Mouse (Mus musculus): Measurements from ENCODE around the gene Gm572. TPM values are rescaled to one million over a fixed set of nuclear protein-coding genes. Genes with fewer than 3 reads are reported as not detected.

The Gm572 gene
- total and polyA plus RNA-seq, 2 experiments from 2014 or later, result not detected

DNA sequence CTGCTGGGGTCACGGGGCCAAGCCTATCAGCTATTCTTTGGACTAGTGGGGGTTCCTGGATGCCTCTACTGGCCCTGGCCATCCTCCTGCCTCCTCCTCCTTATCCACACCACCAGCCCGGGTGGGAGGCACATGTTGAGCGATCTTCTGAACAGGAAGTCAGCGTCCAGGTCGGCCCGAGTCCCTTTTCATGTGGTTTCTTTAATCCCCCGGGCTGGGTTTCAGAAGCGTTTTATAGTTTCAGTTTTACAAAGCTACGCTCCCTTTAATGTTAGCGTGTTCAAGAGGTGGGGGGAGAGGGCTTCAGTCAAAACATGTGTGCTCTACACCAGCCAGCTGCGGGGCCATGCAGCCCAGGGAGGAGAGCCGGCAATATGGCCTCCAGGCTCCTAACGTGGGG is 40.4 kb downstream of the Gm572 start:
- no peak overlapping the region for H3K4me2 ChIP-seq (ENCODE audit: low read depth, low read length)
- no peak overlapping the region for H3K27ac ChIP-seq
- no peaks in the 10 kb centered on the region for H3K27me3 ChIP-seq (ENCODE audit: insufficient read depth, low read length)
- no peak overlapping the region for H3K9ac ChIP-seq (replicated peaks; ENCODE audit: low read length)
- DNase-seq (ENCODE audit: low spot score), result no peak
- 78% methylated on average over 13 of the region's 13 CpGs for WGBS
- H3K4me1 ChIP-seq (ENCODE audit: insufficient read depth, low read length), result no peaks in the 10 kb centered on the region
- H3K9me3 ChIP-seq (ENCODE audit: low read length), result no peaks in the 10 kb centered on the region
- no peak for TF ChIP-seq CTCF (IDR thresholded peaks at IDR 0.05; ENCODE audit: low read depth)
- H3K4me3 ChIP-seq (ENCODE audit: low read length), result no peak overlapping the region
- no peak for ATAC-seq
- no peaks in the 10 kb centered on the region for H3K36me3 ChIP-seq (ENCODE audit: insufficient read depth, low read length)

DNA sequence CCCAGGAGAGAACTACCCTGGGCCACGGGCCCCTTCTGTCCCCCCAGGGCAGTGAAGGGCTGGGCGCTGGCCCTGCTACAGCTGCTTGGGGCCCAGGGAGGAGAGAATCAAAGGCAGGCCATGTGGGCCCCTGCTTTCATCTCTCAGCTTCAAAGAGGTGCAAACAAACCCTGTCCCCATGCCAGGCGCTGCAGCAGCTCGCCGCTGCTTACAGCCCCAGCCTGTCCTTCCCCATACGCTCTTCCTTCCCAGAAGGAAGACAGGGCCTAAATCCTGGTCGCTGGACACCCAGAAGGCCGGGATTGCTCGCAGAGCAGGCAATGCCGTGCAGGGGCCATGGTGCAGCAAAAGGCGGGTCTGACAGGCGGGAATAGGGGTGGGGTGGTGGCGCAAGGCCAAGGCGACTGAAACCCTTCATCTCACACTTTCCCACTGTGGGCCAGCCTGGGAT is 43.4 kb downstream of the Gm572 start:
- DNase-seq (ENCODE audit: low spot score) (no peak), ATAC-seq (no peak)
- Histone ChIP-seq H3K27ac (no peak overlapping the region), H3K9me3 (ENCODE audit: low read length) (no peaks in the 10 kb centered on the region), H3K9ac (replicated peaks; ENCODE audit: low read length) (no peak overlapping the region), H3K4me1 (ENCODE audit: insufficient read depth, low read length) (no peaks in the 10 kb centered on the region), H3K4me2 (ENCODE audit: low read depth, low read length) (no peak overlapping the region), H3K27me3 (ENCODE audit: insufficient read depth, low read length) (no peaks in the 10 kb centered on the region), H3K36me3 (ENCODE audit: insufficient read depth, low read length) (no peaks in the 10 kb centered on the region), H3K4me3 (ENCODE audit: low read length) (no peak overlapping the region)
- 30% methylated on average over 14 of the region's 14 CpGs for WGBS
- no peak for TF ChIP-seq CTCF (IDR thresholded peaks at IDR 0.05; ENCODE audit: low read depth)

DNA sequence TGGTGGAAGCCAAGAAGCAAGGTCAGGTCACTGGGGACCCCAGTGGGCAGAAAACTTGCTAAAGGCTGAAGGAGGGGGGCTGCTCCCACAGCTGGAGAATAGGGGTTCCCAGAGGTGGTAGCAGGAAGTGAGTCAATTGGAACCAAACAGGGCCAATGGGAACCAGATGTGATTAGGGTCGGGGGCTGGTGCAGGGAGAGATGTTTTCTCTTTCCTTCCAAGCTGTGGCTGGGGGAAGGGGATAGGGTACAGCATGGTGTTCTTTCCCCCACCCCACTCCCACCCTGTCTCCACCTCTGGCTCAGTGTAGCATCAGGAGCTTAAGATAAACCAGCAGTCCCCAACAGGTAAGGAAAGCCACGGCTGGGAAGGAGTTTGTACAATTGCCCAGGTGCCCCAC is 45.0 kb downstream of the Gm572 start:
- ATAC-seq (no peak), DNase-seq (ENCODE audit: low spot score) (no peak)
- no peak overlapping the region for H3K27ac ChIP-seq
- H3K4me1 ChIP-seq (ENCODE audit: insufficient read depth, low read length), result no peaks in the 10 kb centered on the region
- WGBS, result 61% methylated on average over 2 of the region's 2 CpGs
- H3K36me3 ChIP-seq (ENCODE audit: insufficient read depth, low read length), result no peaks in the 10 kb centered on the region
- no peak overlapping the region for H3K4me2 ChIP-seq (ENCODE audit: low read depth, low read length)
- H3K27me3 ChIP-seq (ENCODE audit: insufficient read depth, low read length), result no peaks in the 10 kb centered on the region
- no peak overlapping the region for H3K4me3 ChIP-seq (ENCODE audit: low read length)
- no peak overlapping the region for H3K9ac ChIP-seq (replicated peaks; ENCODE audit: low read length)
- no peaks in the 10 kb centered on the region for H3K9me3 ChIP-seq (ENCODE audit: low read length)
- no peak for TF ChIP-seq CTCF (IDR thresholded peaks at IDR 0.05; ENCODE audit: low read depth)

DNA sequence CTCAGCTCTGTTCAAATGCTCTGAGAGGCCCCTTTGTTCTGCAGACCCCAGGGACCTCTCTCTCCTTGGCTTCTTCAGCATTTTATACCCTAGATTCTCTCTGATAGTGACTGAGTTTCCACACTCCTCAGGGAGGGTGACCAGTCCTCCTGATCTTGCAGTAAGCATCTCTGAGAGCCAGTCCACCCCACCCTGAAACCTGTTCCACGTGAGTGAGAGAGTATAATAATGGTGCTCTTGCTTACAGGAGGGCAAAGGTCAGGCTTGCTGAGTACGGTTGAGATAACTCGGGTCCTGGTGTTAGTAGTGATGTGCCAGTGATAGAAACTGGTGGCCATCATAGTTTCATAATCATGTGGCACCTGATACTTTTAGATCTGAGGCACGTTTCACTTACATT is 48.1 kb downstream of the Gm572 start:
- ATAC-seq (no peak), DNase-seq (ENCODE audit: low spot score) (no peak)
- Histone ChIP-seq H3K9ac (replicated peaks; ENCODE audit: low read length) (no peak overlapping the region), H3K4me3 (ENCODE audit: low read length) (no peak overlapping the region), H3K4me2 (ENCODE audit: low read depth, low read length) (no peak overlapping the region), H3K36me3 (ENCODE audit: insufficient read depth, low read length) (no peaks in the 10 kb centered on the region), H3K27ac (no peak overlapping the region), H3K9me3 (ENCODE audit: low read length) (no peaks in the 10 kb centered on the region), H3K4me1 (ENCODE audit: insufficient read depth, low read length) (no peaks in the 10 kb centered on the region), H3K27me3 (ENCODE audit: insufficient read depth, low read length) (no peaks in the 10 kb centered on the region)
- 79% methylated on average over 4 of the region's 4 CpGs for WGBS
- no peak for TF ChIP-seq CTCF (IDR thresholded peaks at IDR 0.05; ENCODE audit: low read depth)

DNA sequence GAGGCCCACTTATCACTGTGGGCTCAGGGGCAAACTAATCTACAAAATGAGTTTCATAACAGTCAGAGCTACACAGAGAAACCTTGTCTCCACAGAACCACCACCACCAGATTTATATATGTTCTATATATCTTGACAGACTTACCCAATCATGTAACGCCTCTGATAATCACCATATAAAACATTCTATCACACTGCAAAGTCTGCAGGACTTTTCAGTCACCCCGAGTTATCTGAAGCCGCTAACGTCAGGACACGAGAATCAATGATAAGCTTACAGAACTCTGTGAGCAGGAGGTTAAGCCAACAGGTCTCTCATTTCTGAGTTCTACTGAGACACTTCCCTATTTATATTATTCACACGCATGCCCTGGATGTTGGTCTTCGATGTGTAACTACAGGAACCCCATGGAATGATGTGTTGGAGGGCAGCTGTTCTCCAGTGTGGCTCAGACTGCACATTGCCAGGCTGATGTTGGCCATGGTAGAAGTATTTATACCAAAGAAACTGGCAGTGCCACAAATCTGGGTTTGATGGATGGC is 50.4 kb downstream of the Gm572 start:
- H3K9ac ChIP-seq (replicated peaks; ENCODE audit: low read length), result no peak overlapping the region
- no peaks in the 10 kb centered on the region for H3K27me3 ChIP-seq (ENCODE audit: insufficient read depth, low read length)
- no peak overlapping the region for H3K4me2 ChIP-seq (ENCODE audit: low read depth, low read length)
- TF ChIP-seq CTCF (IDR thresholded peaks at IDR 0.05; ENCODE audit: low read depth), result no peak
- H3K36me3 ChIP-seq (ENCODE audit: insufficient read depth, low read length), result no peaks in the 10 kb centered on the region
- 90% methylated on average over 7 of the region's 7 CpGs for WGBS
- H3K4me1 ChIP-seq (ENCODE audit: insufficient read depth, low read length), result no peaks in the 10 kb centered on the region
- no peak overlapping the region for H3K27ac ChIP-seq
- H3K4me3 ChIP-seq (ENCODE audit: low read length), result no peak overlapping the region
- H3K9me3 ChIP-seq (ENCODE audit: low read length), result no peaks in the 10 kb centered on the region
- no peak for DNase-seq (ENCODE audit: low spot score)
- ATAC-seq, result no peak

DNA sequence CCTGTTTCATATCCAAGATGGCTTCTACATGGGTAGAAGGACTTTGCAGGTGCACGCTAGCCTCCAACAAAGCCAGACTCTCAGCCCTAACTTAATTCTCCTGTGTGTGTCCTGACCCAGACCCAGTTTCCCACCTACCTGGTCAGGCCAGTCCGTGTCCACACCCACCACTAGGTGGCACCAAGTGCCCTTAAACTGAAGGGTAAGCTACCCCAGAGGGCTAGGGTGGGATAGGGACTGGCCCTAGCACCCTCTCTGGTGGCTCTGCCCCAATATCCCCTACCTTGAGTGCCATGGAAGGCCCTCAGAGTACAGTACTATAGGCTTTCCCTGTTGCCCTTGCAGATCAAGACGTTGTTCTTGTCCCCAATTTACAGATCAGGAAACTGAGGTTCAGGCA is 61.6 kb downstream of the Gm572 start:
- no peaks in the 10 kb centered on the region for H3K4me1 ChIP-seq (ENCODE audit: insufficient read depth, low read length)
- no peaks in the 10 kb centered on the region for H3K27me3 ChIP-seq (ENCODE audit: insufficient read depth, low read length)
- no peaks in the 10 kb centered on the region for H3K9me3 ChIP-seq (ENCODE audit: low read length)
- 37% methylated on average over 3 of the region's 3 CpGs for WGBS
- no peak overlapping the region for H3K9ac ChIP-seq (replicated peaks; ENCODE audit: low read length)
- ATAC-seq (no peak), DNase-seq (ENCODE audit: low spot score) (peak; percentile 49)
- H3K36me3 ChIP-seq (ENCODE audit: insufficient read depth, low read length), result no peaks in the 10 kb centered on the region
- H3K4me3 ChIP-seq (ENCODE audit: low read length), result no peak overlapping the region
- TF ChIP-seq CTCF (IDR thresholded peaks at IDR 0.05; ENCODE audit: low read depth), result peak; percentile 71
- H3K4me2 ChIP-seq (ENCODE audit: low read depth, low read length), result no peak overlapping the region
- no peak overlapping the region for H3K27ac ChIP-seq

DNA sequence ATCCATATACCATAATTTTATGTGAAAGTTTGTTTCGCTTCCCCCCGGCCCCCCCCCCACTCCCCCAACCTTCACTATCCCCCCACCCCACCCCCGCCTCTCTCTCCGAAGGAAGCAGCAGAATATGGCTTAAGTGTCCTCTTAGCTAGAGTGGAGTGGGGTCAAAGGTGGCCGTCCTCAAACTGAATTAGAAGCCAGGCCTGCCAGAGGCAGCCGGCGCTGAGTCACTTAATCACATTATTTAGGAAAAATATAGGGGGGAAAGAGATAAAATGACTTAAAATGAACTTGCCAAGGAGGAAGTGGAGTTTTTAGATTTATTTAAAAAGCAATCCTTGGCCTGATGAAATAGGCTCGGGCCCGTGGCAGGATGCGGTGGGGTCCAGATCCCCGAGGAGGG is 65.7 kb downstream of the Gm572 start:
- Histone ChIP-seq H3K9ac (replicated peaks; ENCODE audit: low read length) (no peak overlapping the region), H3K4me3 (ENCODE audit: low read length) (no peak overlapping the region), H3K27ac (no peak overlapping the region), H3K9me3 (ENCODE audit: low read length) (no peaks in the 10 kb centered on the region), H3K4me1 (ENCODE audit: insufficient read depth, low read length) (no peaks in the 10 kb centered on the region), H3K36me3 (ENCODE audit: insufficient read depth, low read length) (no peaks in the 10 kb centered on the region), H3K4me2 (ENCODE audit: low read depth, low read length) (no peak overlapping the region), H3K27me3 (ENCODE audit: insufficient read depth, low read length) (no peaks in the 10 kb centered on the region)
- DNase-seq (ENCODE audit: low spot score) (no peak), ATAC-seq (no peak)
- TF ChIP-seq CTCF (IDR thresholded peaks at IDR 0.05; ENCODE audit: low read depth), result no peak
- 58% methylated on average over 11 of the region's 11 CpGs for WGBS

All from hindbrain, postnatal 0 days (tissue).